Mouse (Mus musculus) cerebellum, adult 2 months (tissue): ENCODE data around the gene Wdr81. TPM values are rescaled to one million over a fixed set of nuclear protein-coding genes. Genes with fewer than 3 reads are reported as not detected.

Experiments used
- DNase-seq, 2 experiments: peaks; one replicate each; pipeline ENCODE4 v3.0.0; 2021
- H3K27ac ChIP-seq: fragments of 200-500 bp; 2 replicates; pipeline ENCODE4 v1.5.1; 2012; ENCODE audit warnings: low read length, control low read depth, inconsistent platforms; ENCODE audit not compliant: insufficient read depth
- H3K27me3 ChIP-seq: fragments of 200-500 bp; 2 replicates; pipeline ENCODE4 v1.6.1; 2012; ENCODE audit warnings: inconsistent platforms, mild to moderate bottlenecking, low read length, moderate library complexity; ENCODE audit not compliant: control insufficient read depth, insufficient read depth
- H3K4me1 ChIP-seq: fragments of 200-500 bp; 2 replicates; pipeline ENCODE4 v1.6.1; 2011; ENCODE audit warnings: low read length; ENCODE audit not compliant: control insufficient read depth, insufficient read depth
- H3K4me3 ChIP-seq: fragments of 200-500 bp; replicated peaks from 2 replicates; pipeline ENCODE3; 2011; ENCODE audit warnings: mild to moderate bottlenecking, low read depth, low read length, control low read depth; ENCODE audit not compliant: insufficient read depth
- CTCF ChIP-seq: fragments of 200-500 bp; IDR thresholded peaks from 2 replicates; pipeline ENCODE4 v1.5.1; 2011; ENCODE audit warnings: low read depth, mild to moderate bottlenecking, control low read depth, low read length, moderate library complexity, borderline replicate concordance; ENCODE audit not compliant: insufficient read depth
- POLR2A ChIP-seq: fragments of 200-500 bp; IDR thresholded peaks from 2 replicates; pipeline ENCODE4 v1.6.1; 2011; ENCODE audit warnings: low read length, control low read depth, borderline replicate concordance; ENCODE audit not compliant: insufficient read depth
- WGBS: fragments of 180-500 bp; shearing (Covaris S2); methylation state at CpG from one replicate; pipeline ENCODE4 v1.1.7; 2018; 5-methylcytosine and 5-hydroxymethylcytosine counted together
- polyA plus RNA-seq: library from polyadenylated mRNA; depleted of rRNA; stranded (reverse); fragments of >200 nt; gene quantifications from 2 replicates; pipeline ENCODE4 v1.2.3, GENCODE M21; 2012

Gene Wdr81
- polyA plus RNA-seq, 1 experiment, result 15.3 TPM

DNA sequence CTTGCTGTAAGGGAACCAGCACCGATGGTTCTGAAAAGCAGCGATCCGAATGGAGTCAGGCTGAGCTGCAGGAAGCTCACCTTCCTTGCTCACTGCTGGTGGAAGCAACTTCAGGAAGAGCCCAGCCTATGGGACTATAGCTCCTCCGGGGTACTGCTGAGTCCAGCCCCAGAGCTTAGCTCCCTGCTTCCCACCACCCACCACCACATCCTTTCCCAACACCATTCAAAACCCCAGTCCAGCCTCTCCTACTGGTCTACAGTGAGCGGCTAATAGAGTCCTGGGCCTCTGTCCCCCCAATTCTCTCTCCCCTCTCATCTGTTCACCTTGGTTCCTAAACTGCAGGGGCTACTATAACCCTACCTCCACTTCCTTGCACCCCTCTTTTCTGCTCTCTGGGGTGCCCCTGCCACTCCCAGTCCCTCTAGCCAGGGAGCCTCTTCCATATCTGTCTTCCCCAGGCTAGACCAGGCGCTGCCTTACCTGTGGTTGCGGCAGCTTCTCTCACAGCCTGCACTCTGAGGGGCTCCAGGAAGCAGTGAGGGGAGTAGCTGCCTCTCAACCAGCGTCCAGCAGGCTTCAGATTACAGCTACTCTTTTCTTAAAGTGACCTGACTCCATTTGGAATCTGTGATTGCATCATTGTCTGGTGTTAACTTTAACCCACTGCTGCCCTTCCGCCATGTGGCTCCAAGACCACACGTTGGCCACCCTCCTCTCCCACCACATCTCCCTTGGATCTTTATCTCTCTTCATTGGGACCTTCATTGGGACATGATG is 32.3 kb downstream of the Wdr81 start, which contains the start of gene Serpinf1:
Gene Serpinf1 (minus strand): TSS at position 689 of the 780 bp plus-strand sequence.
- 69% methylated on average over 10 of the region's 10 CpGs for WGBS
- TF ChIP-seq CTCF, result no peak
- TF ChIP-seq POLR2A, result no peak

DNA sequence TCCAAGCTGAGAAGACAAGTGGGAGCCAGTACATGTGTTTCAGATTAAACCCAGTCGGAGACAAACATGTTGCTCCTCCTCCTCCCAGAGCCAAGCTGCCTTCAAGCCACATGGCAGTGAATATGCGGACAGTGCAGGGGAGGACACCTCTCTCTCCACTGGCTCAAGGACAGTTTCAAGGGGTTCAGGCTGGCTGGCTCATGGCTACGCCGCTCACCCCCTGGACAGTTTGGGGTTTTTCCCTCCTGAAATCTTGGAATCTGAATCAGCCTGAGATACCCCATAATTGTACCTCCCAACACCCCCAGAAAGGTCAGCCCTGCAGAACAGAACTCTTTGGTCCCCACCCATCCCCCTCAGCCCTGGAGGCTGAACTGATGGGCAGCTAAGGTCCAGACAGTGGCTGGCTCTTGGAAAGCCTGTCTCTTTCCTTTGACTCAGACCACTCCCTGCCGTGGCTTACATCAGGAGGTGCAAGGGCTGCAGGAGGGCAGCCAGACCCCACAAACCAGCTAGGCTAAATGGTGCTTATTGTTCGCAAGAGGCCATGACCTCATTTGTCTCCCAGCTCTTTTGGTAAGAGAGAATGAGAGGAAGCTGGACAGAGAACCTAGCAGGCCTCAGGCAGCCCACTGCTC is 33.0 kb downstream of the Wdr81 start:
- TF ChIP-seq CTCF, result no peak
- no peak for TF ChIP-seq POLR2A
- WGBS, result 45% methylated on average over 6 of the region's 6 CpGs
- H3K27me3 ChIP-seq, result no peaks in the 10 kb centered on the region
- DNase-seq, result no peak
- no peak overlapping the region for H3K27ac ChIP-seq
- H3K4me1 ChIP-seq, result no peaks in the 10 kb centered on the region
- H3K4me3 ChIP-seq, result no peak overlapping the region

More for the DNA sequence above, 32.3 kb downstream of the Wdr81 start, which contains the start of gene Serpinf1:
- Histone ChIP-seq H3K27me3 (no peaks in the 10 kb centered on the region), H3K4me3 (no peak within 1 kb of the TSS), H3K4me1 (no peaks in the 10 kb centered on the region), H3K27ac (no peak within 1 kb of the TSS)
- DNase-seq, result no peak

DNA sequence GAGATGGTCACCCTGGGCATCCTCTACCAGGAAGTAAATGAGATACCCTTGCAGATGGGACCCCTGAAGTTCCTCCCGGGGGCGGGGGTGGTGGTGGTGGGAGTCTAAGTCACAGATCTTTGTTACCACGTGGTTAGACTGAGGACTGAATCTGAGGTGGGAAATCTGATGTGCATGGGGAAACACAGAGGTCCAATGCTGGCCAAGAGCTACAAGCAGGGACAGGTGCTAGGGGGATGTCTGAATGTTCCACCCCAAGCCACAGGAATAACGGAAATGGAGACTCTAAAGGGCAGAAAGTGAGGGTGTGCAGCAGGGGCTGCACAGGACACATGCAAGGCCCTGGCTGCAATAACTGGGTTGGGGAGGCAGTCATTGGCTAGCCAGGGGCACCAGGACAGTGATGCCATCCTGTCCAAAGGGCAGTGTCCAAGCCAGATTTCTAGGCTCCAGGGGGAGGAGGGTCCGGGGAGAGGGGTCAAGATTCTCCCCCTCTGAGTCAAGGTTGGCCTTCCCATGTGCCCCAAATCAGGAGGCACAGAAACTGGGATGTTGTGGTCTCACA is 33.6 kb downstream of the Wdr81 start:
- H3K27me3 ChIP-seq, result no peaks in the 10 kb centered on the region
- no peaks in the 10 kb centered on the region for H3K4me1 ChIP-seq
- H3K27ac ChIP-seq, result no peak overlapping the region
- no peak overlapping the region for H3K4me3 ChIP-seq
- WGBS, result 66% methylated on average over 5 of the region's 5 CpGs
- TF ChIP-seq CTCF (no peak), POLR2A (no peak)
- no peak for DNase-seq

DNA sequence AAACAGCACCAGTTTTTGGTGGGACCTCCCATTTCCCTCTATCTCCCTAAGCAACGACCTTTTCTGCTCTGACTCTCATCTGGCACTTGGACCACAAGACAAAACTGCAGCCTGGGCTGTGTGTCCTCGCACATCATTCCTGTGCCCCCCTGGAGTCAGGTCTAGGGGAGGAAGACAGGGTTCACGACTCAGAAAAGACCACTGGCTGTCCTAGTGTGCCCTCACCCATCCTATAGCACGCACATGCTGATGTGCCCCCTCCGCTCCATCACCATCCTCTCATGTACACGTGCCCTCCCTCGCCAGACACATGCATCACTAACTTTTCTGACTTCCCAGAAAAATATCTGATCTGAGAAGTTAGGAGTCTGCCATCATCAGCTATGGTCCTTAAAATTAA is 34.5 kb downstream of the Wdr81 start:
- no peak for DNase-seq
- H3K27ac ChIP-seq, result no peak overlapping the region
- 73% methylated on average over 7 of the region's 7 CpGs for WGBS
- TF ChIP-seq CTCF, result no peak
- TF ChIP-seq POLR2A, result no peak
- H3K4me1 ChIP-seq, result no peaks in the 10 kb centered on the region
- no peaks in the 10 kb centered on the region for H3K27me3 ChIP-seq
- no peak overlapping the region for H3K4me3 ChIP-seq

DNA sequence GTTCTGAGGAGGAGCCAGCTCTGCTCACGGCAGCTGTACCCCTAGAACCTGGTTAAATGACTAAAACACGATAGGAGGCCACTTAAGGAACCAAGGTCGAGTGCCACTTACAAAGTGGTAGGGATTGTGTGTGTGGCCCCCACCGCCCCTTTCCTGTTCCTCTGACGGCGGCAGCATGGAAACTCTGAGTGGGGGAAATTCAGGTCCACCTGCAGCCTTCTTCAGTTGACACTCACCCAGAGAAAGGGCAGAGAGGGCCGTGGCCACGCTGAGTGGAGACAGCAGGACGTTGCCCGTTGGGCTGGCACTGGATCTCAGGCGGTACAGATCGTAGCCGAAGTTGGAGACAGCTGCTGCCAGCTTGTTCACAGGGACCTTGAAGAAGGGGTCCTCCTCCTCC is 38.5 kb downstream of the Wdr81 start:
- WGBS, result 57% methylated on average over 13 of the region's 13 CpGs
- Histone ChIP-seq H3K27ac (no peak overlapping the region), H3K4me3 (no peak overlapping the region)

DNA sequence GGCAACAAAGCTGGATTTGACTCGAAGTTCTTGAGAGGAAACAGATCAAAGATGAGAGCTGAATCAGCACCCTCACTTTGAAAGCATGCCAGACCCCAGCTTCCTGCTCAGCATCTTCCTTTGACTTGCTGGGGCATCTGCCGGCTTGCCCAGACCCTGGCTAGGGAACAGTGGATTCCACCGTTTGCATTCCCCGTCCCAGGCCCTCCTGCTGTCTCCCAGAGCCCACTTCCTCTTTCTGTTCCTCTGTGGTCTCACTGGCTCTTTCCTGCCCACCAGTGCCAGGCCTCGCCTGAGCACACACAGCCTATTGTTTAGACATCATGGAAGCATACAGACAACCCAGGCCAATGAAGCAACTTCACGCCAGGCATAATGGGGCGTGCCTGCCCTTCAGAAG is 39.4 kb downstream of the Wdr81 start:
- H3K4me1 ChIP-seq, result no peaks in the 10 kb centered on the region
- no peak for DNase-seq
- H3K27me3 ChIP-seq, result no peaks in the 10 kb centered on the region
- 27% methylated on average over 7 of the region's 7 CpGs for WGBS
- no peak overlapping the region for H3K27ac ChIP-seq
- H3K4me3 ChIP-seq, result no peak overlapping the region
- TF ChIP-seq POLR2A (no peak), CTCF (no peak)

More for the DNA sequence above, 38.5 kb downstream of the Wdr81 start:
- no peak for DNase-seq
- no peak for TF ChIP-seq CTCF
- no peaks in the 10 kb centered on the region for H3K4me1 ChIP-seq
- no peaks in the 10 kb centered on the region for H3K27me3 ChIP-seq

DNA sequence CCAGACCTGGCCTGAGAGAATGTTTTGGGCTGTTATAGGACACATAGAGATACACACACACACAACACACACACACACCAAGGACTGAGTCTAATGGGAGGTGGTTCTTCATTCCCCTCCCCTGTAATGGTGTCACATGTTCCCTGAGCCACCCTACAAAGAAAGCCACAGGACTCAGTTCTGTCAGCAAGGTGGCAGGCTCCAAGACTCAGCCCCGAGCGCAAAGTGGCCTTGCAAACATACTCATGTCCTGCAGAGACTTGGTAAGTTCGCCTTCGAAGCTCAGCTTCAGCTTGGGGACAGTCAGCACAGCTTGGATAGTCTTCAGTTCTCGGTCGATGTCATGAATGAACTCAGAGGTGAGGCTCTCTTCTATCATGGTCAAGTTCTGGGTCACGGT is 43.9 kb downstream of the Wdr81 start:
- no peak overlapping the region for H3K4me3 ChIP-seq
- H3K4me1 ChIP-seq, result no peaks in the 10 kb centered on the region
- H3K27ac ChIP-seq, result no peak overlapping the region
- no peak for DNase-seq
- TF ChIP-seq CTCF (no peak), POLR2A (no peak)
- 89% methylated on average over 7 of the region's 7 CpGs for WGBS
- no peaks in the 10 kb centered on the region for H3K27me3 ChIP-seq
